8 mouse cellular contexts compared by ENCODE assay signal in genomic region chr17:26011841-26012460, GRCm38 (mm10). TPM values are rescaled to one million over a fixed set of nuclear protein-coding genes. Genes with fewer than 3 reads are reported as not detected.
A peak's percentile ranks its signal among the peaks of the same experiment; 100 is the strongest.
DNase-seq lines count a peak whose midpoint lies in the region; ATAC-seq lines count a peak whose summit lies in the region.

No protein-coding gene starts in this region.

- DNase-seq in ZHBTc4 (ENCODE audit: low read depth, low spot score) = peak; percentile 97
- DNase-seq in cerebellum, postnatal 4 days (ENCODE audit: low spot score in 2 of 2) = peak; percentile 48 to 79
- peak; percentile 70 for DNase-seq in gastrocnemius, postnatal 10 days
- DNase-seq in hindlimb bud, embryonic 11.5 days (ENCODE audit: extremely low spot score, low read depth, low spot score) = peak; percentile 39
- peak; percentile 55 to 64 for DNase-seq in left cerebral cortex, postnatal 14 days (ENCODE audit: low spot score in 2 of 2)
- DNase-seq in right cerebral cortex, postnatal 25 days = peak; percentile 58
- peak; percentile 89 for DNase-seq in yolk sac, embryonic 10.5 days (ENCODE audit: low spot score)

- intact Hi-C loops in left cerebral cortex, postnatal 14 days (cut with DNase I) = loop anchor here (2.0 kb wide), 1 partner anchor 79 kb away; the partner anchor contains the start of gene Decr2

- peak; percentile 95 for ATAC-seq in megakaryocyte-erythroid progenitor cell, adult 5-6 weeks (replicated peaks; ENCODE audit: low FRiP score, low TSS enrichment, poor library complexity, severe bottlenecking)

RNA-seq across cellular contexts. Expression of gene Capn15, which starts 26.4 kb away (rescaled TPM):
- 1 to 10 TPM; 6.7 to 8.6 TPM for total RNA-seq in gastrocnemius, postnatal 10 days (2021)
- 10 to 100 TPM; 46.5 to 50.0 TPM for total RNA-seq in left cerebral cortex, postnatal 14 days (2021)
- total RNA-seq in megakaryocyte-erythroid progenitor cell, adult 5-6 weeks (2014; fragmentation: Nextera tagmentation) = 14.8 and 18.4 TPM in 2 replicates
- total RNA-seq in megakaryocyte-erythroid progenitor cell, adult 5-6 weeks (2017) = 1.7 and 3.5 TPM in 2 replicates

RNA-seq across cellular contexts. Expression of gene Rab11fip3, which starts 57.4 kb away (rescaled TPM):
- total RNA-seq in gastrocnemius, postnatal 10 days (2021) = 10 to 100 TPM; 37.9 to 41.5 TPM
- total RNA-seq in left cerebral cortex, postnatal 14 days (2021) = 10 to 100 TPM; 80.5 to 85.2 TPM
- total RNA-seq in megakaryocyte-erythroid progenitor cell, adult 5-6 weeks (2014; fragmentation: Nextera tagmentation) = 0.48 and 3.2 TPM in 2 replicates
- 0.33 and 0.65 TPM in 2 replicates for total RNA-seq in megakaryocyte-erythroid progenitor cell, adult 5-6 weeks (2017)

RNA-seq across cellular contexts. Expression of gene A930017K11Rik, which starts 59.6 kb away (rescaled TPM):
- total RNA-seq in gastrocnemius, postnatal 10 days (2021) = not detected
- under 1 TPM in 1 of 2 experiments, not detected in 1; 0.13 TPM for total RNA-seq in left cerebral cortex, postnatal 14 days (2021)
- total RNA-seq in megakaryocyte-erythroid progenitor cell, adult 5-6 weeks (2014; fragmentation: Nextera tagmentation) = not detected in 2 replicates
- 0.05 TPM in 1 of 2 replicates, not detected in the other for total RNA-seq in megakaryocyte-erythroid progenitor cell, adult 5-6 weeks (2017)

Comparison
In these comparisons a context has a peak if more than half of its experiments do, and no peak if none do; other contexts are left out.
1. Peak in every context shown above with its lines: DNase-seq and ATAC-seq.
2. DNase-seq: peak in every context shown above with its lines; median percentile 97 in ZHBTc4; 89 in yolk sac, embryonic 10.5 days; 70 in gastrocnemius, postnatal 10 days; 64 in cerebellum, postnatal 4 days; 60 in left cerebral cortex, postnatal 14 days; 58 in right cerebral cortex, postnatal 25 days; 39 in hindlimb bud, embryonic 11.5 days.
3. RNA of gene Rab11fip3, which starts 57.4 kb away (total RNA-seq): 80.5 to 85.2 TPM in left cerebral cortex, postnatal 14 days and 37.9 to 41.5 TPM in gastrocnemius, postnatal 10 days; 0.33 to 3.2 TPM in megakaryocyte-erythroid progenitor cell, adult 5-6 weeks; every median in the first group is over 4 times any median in the second.